Mouse (Mus musculus) embryonic facial prominence, embryonic 14.5 days (tissue): ENCODE results near the gene Camsap2. TPM values are rescaled to one million over a fixed set of nuclear protein-coding genes. Genes with fewer than 3 reads are reported as not detected.

Experiments
- ATAC-seq: fragments of 200-750 bp; cut with Nextera tagmentation; 2 replicates; pipeline ENCODE4 v1.8.0; 2017; ENCODE audit warnings: low read depth, moderate number of reproducible peaks, moderate TSS enrichment
- DNase-seq: peaks from one replicate; pipeline ENCODE4 v3.0.0-alpha.2; 2015; ENCODE audit warnings: low spot score
- H3K27ac ChIP-seq: fragments of 300-500 bp; sonication (generic); replicated peaks from 2 replicates; pipeline ENCODE4 v1.5.1; 2014; ENCODE audit warnings: low read depth, mild to moderate bottlenecking, low read length, moderate library complexity
- H3K27me3 ChIP-seq: fragments of 300-500 bp; sonication (generic); replicated peaks from 2 replicates; pipeline ENCODE4 v1.6.1; 2014; ENCODE audit warnings: low read length; ENCODE audit not compliant: control insufficient read depth, insufficient read depth
- H3K36me3 ChIP-seq: fragments of 300-500 bp; sonication (generic); 2 replicates; pipeline ENCODE4 v1.6.1; 2014; ENCODE audit warnings: low read length, mixed read lengths; ENCODE audit not compliant: control insufficient read depth, insufficient read depth
- H3K4me1 ChIP-seq: fragments of 300-500 bp; sonication (generic); 2 replicates; pipeline ENCODE4 v1.6.1; 2014; ENCODE audit warnings: antibody characterized with exemption, low read length; ENCODE audit not compliant: control insufficient read depth, insufficient read depth
- H3K4me2 ChIP-seq: fragments of 300-500 bp; sonication (generic); 2 replicates; pipeline ENCODE4 v1.6.1; 2014; ENCODE audit warnings: low read depth, mild to moderate bottlenecking, low read length, moderate library complexity, mixed read lengths
- H3K4me3 ChIP-seq: fragments of 300-500 bp; sonication (generic); 2 replicates; pipeline ENCODE4 v1.5.1; 2014; ENCODE audit warnings: low read depth, mild to moderate bottlenecking, low read length
- H3K9ac ChIP-seq: fragments of 300-500 bp; sonication (generic); 2 replicates; pipeline ENCODE4 v1.6.1; 2014; ENCODE audit warnings: low read depth, mild to moderate bottlenecking, low read length, moderate library complexity, mixed read lengths
- H3K9me3 ChIP-seq: fragments of 300-500 bp; sonication (generic); 2 replicates; pipeline ENCODE4 v1.6.1; 2016; ENCODE audit warnings: low read length; ENCODE audit not compliant: control insufficient read depth
- WGBS: fragments of 180-500 bp; shearing (Covaris S2); extraction: QIAGEN DNeasy Blood & Tissue Kit; methylation state at CpG from one replicate; pipeline ENCODE4 v1.1.7; 2014; 5-methylcytosine and 5-hydroxymethylcytosine counted together
- polyA plus RNA-seq: library from polyadenylated mRNA; unstranded; fragments of >200 nt; fragmentation: Nextera tagmentation; extraction: Ambion mirVana; gene quantifications from 2 replicates; pipeline ENCODE4 v1.2.1, GENCODE M21; 2014

The Camsap2 gene
- polyA plus RNA-seq, 1 experiment from 2014 or later: 20.3 TPM

- H3K4me1 ChIP-seq: 0 out of 2 replicates have a peak, but pooled peaks cover 8% of the 10 kb centered on the region
- H3K27ac ChIP-seq: no peak overlapping the region
- no peaks in the 10 kb centered on the region for H3K36me3 ChIP-seq
- 72% methylated on average over 7 of the region's 7 CpGs for WGBS
- no peak overlapping the region for H3K4me3 ChIP-seq
- no peak for DNase-seq
- no peak overlapping the region for H3K9ac ChIP-seq
- H3K9me3 ChIP-seq: peaks cover 6% of the 10 kb centered on the region; the same call in 1 of the 2 replicates
- H3K4me2 ChIP-seq: no peak overlapping the region
- ATAC-seq: no peak
- H3K27me3 ChIP-seq: no peaks in the 10 kb centered on the region
Measured at GRCm38 (mm10) chr1:136379261-136379660, 33.4 kb upstream of the Camsap2 start.

GRCm38 (mm10) chr1:136365986-136366385, 20.1 kb upstream of the Camsap2 start:
- Histone ChIP-seq H3K4me3 (no peak overlapping the region), H3K4me2 (no peak overlapping the region), H3K4me1 (peaks cover 18% of the 10 kb centered on the region; the same call in 1 of the 2 replicates), H3K27me3 (0 out of 2 replicates have a peak, but pooled peaks cover under 1% of the 10 kb centered on the region), H3K27ac (no peak overlapping the region), H3K9me3 (no peaks in the 10 kb centered on the region), H3K9ac (no peak overlapping the region), H3K36me3 (no peaks in the 10 kb centered on the region)
- ATAC-seq (no peak), DNase-seq (no peak)
- 87% methylated on average over 3 of the region's 3 CpGs for WGBS

- Histone ChIP-seq H3K9me3 (no peaks in the 10 kb centered on the region), H3K36me3 (no peaks in the 10 kb centered on the region), H3K4me1 (peaks cover 18% of the 10 kb centered on the region; the same call in 1 of the 2 replicates), H3K9ac (no peak overlapping the region), H3K27ac (no peak overlapping the region), H3K4me3 (no peak overlapping the region), H3K27me3 (no peaks in the 10 kb centered on the region), H3K4me2 (no peak overlapping the region)
- no peak for ATAC-seq
- WGBS: 64% methylated on average over 19 of the region's 19 CpGs
- DNase-seq: no peak
Measured at GRCm38 (mm10) chr1:136364711-136365110, 18.8 kb upstream of the Camsap2 start.

- H3K4me2 ChIP-seq: no peak overlapping the region
- H3K4me3 ChIP-seq: no peak overlapping the region
- peaks cover 18% of the 10 kb centered on the region; the same call in 1 of the 2 replicates for H3K4me1 ChIP-seq
- no peak overlapping the region for H3K9ac ChIP-seq
- no peaks in the 10 kb centered on the region for H3K9me3 ChIP-seq
- WGBS: 55% methylated on average over 6 of the region's 6 CpGs
- 0 out of 2 replicates have a peak overlapping the region, but pooled peaks have one; percentile 25 for H3K27ac ChIP-seq
- H3K36me3 ChIP-seq: no peaks in the 10 kb centered on the region
- H3K27me3 ChIP-seq: no peaks in the 10 kb centered on the region
- DNase-seq (no peak), ATAC-seq (no peak)
Measured at GRCm38 (mm10) chr1:136363035-136363434, 17.1 kb upstream of the Camsap2 start.

GRCm38 (mm10) chr1:136362567-136362966, 16.7 kb upstream of the Camsap2 start:
- Histone ChIP-seq H3K36me3 (no peaks in the 10 kb centered on the region), H3K9me3 (no peaks in the 10 kb centered on the region), H3K27ac (0 out of 2 replicates have a peak overlapping the region, but pooled peaks have one; percentile 25), H3K27me3 (no peaks in the 10 kb centered on the region), H3K4me1 (peaks cover 18% of the 10 kb centered on the region; the same call in 1 of the 2 replicates), H3K9ac (no peak overlapping the region), H3K4me2 (no peak overlapping the region), H3K4me3 (no peak overlapping the region)
- ATAC-seq: 0 out of 2 replicates have a peak, but pooled peaks have one; percentile 22
- DNase-seq: peak; percentile 53
- 31% methylated on average over 8 of the region's 8 CpGs for WGBS

GRCm38 (mm10) chr1:136361373-136361772, 15.5 kb upstream of the Camsap2 start:
- no peak for ATAC-seq
- no peaks in the 10 kb centered on the region for H3K27me3 ChIP-seq
- no peak overlapping the region for H3K27ac ChIP-seq
- WGBS: 54% methylated on average over 2 of the region's 2 CpGs
- no peak overlapping the region for H3K9ac ChIP-seq
- no peak for DNase-seq
- no peaks in the 10 kb centered on the region for H3K36me3 ChIP-seq
- no peak overlapping the region for H3K4me3 ChIP-seq
- no peaks in the 10 kb centered on the region for H3K9me3 ChIP-seq
- peaks cover 18% of the 10 kb centered on the region; the same call in 1 of the 2 replicates for H3K4me1 ChIP-seq
- H3K4me2 ChIP-seq: no peak overlapping the region

- H3K36me3 ChIP-seq: no peaks in the 10 kb centered on the region
- DNase-seq (no peak), ATAC-seq (no peak)
- WGBS: 87% methylated on average over 6 of the region's 6 CpGs
- no peak overlapping the region for H3K4me3 ChIP-seq
- no peaks in the 10 kb centered on the region for H3K27me3 ChIP-seq
- H3K27ac ChIP-seq: no peak overlapping the region
- no peak overlapping the region for H3K9ac ChIP-seq
- no peak overlapping the region for H3K4me2 ChIP-seq
- peaks cover 18% of the 10 kb centered on the region; the same call in 1 of the 2 replicates for H3K4me1 ChIP-seq
- no peaks in the 10 kb centered on the region for H3K9me3 ChIP-seq
Measured at GRCm38 (mm10) chr1:136360909-136361308, 15.0 kb upstream of the Camsap2 start.

- H3K9me3 ChIP-seq: no peaks in the 10 kb centered on the region
- H3K27ac ChIP-seq: no peak overlapping the region
- no peak overlapping the region for H3K4me3 ChIP-seq
- peaks cover 23% of the 10 kb centered on the region; the same call in 1 of the 2 replicates for H3K4me1 ChIP-seq
- H3K9ac ChIP-seq: no peak overlapping the region
- no peak for ATAC-seq
- no peak overlapping the region for H3K4me2 ChIP-seq
- no peaks in the 10 kb centered on the region for H3K36me3 ChIP-seq
- DNase-seq: no peak
- WGBS: 78% methylated on average over 7 of the region's 7 CpGs
- no peaks in the 10 kb centered on the region for H3K27me3 ChIP-seq
Measured at GRCm38 (mm10) chr1:136358841-136359360, 13.0 kb upstream of the Camsap2 start.

- Histone ChIP-seq H3K9ac (no peak overlapping the region), H3K36me3 (no peaks in the 10 kb centered on the region), H3K4me1 (0 out of 2 replicates have a peak, but pooled peaks cover 5% of the 10 kb centered on the region), H3K27ac (no peak overlapping the region), H3K27me3 (no peaks in the 10 kb centered on the region), H3K4me2 (no peak overlapping the region; the same call in 1 of the 2 replicates), H3K4me3 (no peak overlapping the region), H3K9me3 (no peaks in the 10 kb centered on the region)
- no peak for ATAC-seq
- WGBS: 47% methylated on average over 4 of the region's 4 CpGs
- no peak for DNase-seq
Measured at GRCm38 (mm10) chr1:136355651-136356050, 9.7 kb upstream of the Camsap2 start.
